Mouse (Mus musculus): ENCODE results near the gene Trim2. TPM values are rescaled to one million over a fixed set of nuclear protein-coding genes. Genes with fewer than 3 reads are reported as not detected.

Gene Trim2
- polyA plus RNA-seq, 1 experiment from 2014 or later: 25.5 TPM

GRCm38 (mm10) chr3:84219720-84220273 is 86.9 kb downstream of the Trim2 start:
- ATAC-seq (ENCODE audit: low FRiP score, low TSS enrichment): no peak
- no peaks in the 10 kb centered on the region for H3K27me3 ChIP-seq (ENCODE audit: insufficient read depth, low read length)
- H3K9me3 ChIP-seq (ENCODE audit: low read length): no peaks in the 10 kb centered on the region
- H3K27ac ChIP-seq (ENCODE audit: low read length): no peak overlapping the region
- peak overlapping the region; percentile 77 for H3K4me2 ChIP-seq (replicated peaks; ENCODE audit: low read depth, low read length)
- H3K36me3 ChIP-seq (ENCODE audit: insufficient read depth, low read length): no peaks in the 10 kb centered on the region
- peaks cover 22% of the 10 kb centered on the region for H3K4me1 ChIP-seq (ENCODE audit: insufficient read depth, low read length)
- H3K9ac ChIP-seq (replicated peaks; ENCODE audit: low read length): 0 out of 2 replicates have a peak overlapping the region, but pooled peaks have one; percentile 33
- 11% methylated on average over 9 of the region's 9 CpGs for WGBS
- peak overlapping the region; percentile 54 for H3K4me3 ChIP-seq (ENCODE audit: low read length)

DNA sequence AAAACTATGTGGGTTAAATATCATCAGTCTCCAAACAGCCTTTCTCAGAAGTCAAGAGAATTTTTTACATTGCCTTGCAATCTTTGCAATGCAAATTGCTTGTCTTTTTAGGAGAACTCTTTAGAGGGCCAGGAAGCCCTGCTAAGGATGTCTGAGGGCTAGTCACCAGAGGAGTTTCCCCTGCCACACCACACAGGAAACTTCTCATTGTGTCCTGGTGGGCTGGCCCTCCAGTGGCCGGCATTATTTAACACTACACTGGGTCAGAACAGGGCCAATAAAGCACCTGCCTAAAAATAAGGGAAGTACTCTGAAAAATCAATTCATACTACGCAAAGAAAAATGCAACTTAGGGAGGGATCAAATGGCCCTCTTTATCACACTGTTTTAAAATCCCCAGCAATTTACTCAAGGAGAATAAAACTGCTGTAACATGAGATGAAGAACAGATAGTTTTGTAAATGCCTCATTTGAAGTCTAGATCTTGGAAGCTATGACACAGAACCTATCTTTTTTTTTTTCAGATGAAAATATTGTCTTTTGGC is 87.4 kb downstream of the Trim2 start:
- Histone ChIP-seq H3K9me3 (ENCODE audit: low read length) (no peaks in the 10 kb centered on the region), H3K27ac (ENCODE audit: low read length) (no peak overlapping the region), H3K9ac (replicated peaks; ENCODE audit: low read length) (no peak overlapping the region), H3K4me1 (ENCODE audit: insufficient read depth, low read length) (peaks cover 22% of the 10 kb centered on the region), H3K27me3 (ENCODE audit: insufficient read depth, low read length) (no peaks in the 10 kb centered on the region), H3K4me2 (replicated peaks; ENCODE audit: low read depth, low read length) (0 out of 2 replicates have a peak overlapping the region, but pooled peaks have one; percentile 77), H3K36me3 (ENCODE audit: insufficient read depth, low read length) (no peaks in the 10 kb centered on the region), H3K4me3 (ENCODE audit: low read length) (no peak overlapping the region)
- ATAC-seq (ENCODE audit: low FRiP score, low TSS enrichment): no peak
- 18% methylated on average over 2 of the region's 2 CpGs for WGBS

DNA sequence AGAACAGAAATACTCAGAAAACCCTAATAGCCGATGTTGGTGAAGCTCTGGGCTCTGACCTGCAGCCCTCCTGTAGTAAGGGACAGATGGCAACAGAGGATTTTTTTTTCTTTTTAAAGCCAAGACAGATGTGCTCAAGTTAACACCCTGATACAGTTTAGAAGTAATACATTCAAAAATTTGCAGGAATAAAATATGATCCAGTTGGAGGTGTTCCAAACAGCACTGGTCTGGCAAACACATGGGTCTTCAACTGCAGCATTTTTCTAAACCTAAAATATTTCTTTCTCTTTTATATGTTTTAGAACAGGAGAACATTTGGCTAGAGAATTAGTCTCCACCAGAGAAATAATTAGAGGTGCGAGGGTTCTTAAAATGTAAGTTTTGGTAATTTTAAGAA is 88.2 kb downstream of the Trim2 start:
- WGBS: 54% methylated on average over 2 of the region's 2 CpGs
- ATAC-seq (ENCODE audit: low FRiP score, low TSS enrichment): no peak
- Histone ChIP-seq H3K9me3 (ENCODE audit: low read length) (no peaks in the 10 kb centered on the region), H3K9ac (replicated peaks; ENCODE audit: low read length) (no peak overlapping the region), H3K27me3 (ENCODE audit: insufficient read depth, low read length) (no peaks in the 10 kb centered on the region), H3K4me1 (ENCODE audit: insufficient read depth, low read length) (peaks cover 22% of the 10 kb centered on the region), H3K4me2 (replicated peaks; ENCODE audit: low read depth, low read length) (no peak overlapping the region), H3K27ac (ENCODE audit: low read length) (no peak overlapping the region), H3K4me3 (ENCODE audit: low read length) (no peak overlapping the region), H3K36me3 (ENCODE audit: insufficient read depth, low read length) (no peaks in the 10 kb centered on the region)

DNA sequence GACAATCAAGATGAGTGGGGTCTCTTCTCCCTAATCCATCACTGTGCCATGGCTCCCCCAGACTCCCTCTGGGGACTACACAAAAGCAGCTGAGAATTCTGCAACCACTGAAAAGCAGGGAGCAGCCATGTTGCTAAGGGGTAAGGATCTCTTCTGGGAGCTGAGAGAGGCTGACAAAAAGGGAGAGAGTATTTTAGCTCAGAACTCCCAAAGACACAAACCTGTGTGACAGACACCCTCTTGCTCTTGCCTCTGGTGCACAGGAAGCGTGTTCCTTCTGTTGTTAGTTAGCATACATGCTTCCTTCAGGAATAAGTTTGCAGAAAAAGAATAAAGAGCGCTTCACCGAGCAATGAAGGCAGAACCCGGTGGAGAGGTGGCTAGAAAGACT is 88.7 kb downstream of the Trim2 start:
- H3K4me2 ChIP-seq (replicated peaks; ENCODE audit: low read depth, low read length): no peak overlapping the region
- H3K27me3 ChIP-seq (ENCODE audit: insufficient read depth, low read length): no peaks in the 10 kb centered on the region
- peaks cover 22% of the 10 kb centered on the region for H3K4me1 ChIP-seq (ENCODE audit: insufficient read depth, low read length)
- H3K9ac ChIP-seq (replicated peaks; ENCODE audit: low read length): no peak overlapping the region
- no peak overlapping the region for H3K27ac ChIP-seq (ENCODE audit: low read length)
- H3K9me3 ChIP-seq (ENCODE audit: low read length): no peaks in the 10 kb centered on the region
- H3K36me3 ChIP-seq (ENCODE audit: insufficient read depth, low read length): no peaks in the 10 kb centered on the region
- 64% methylated on average over 4 of the region's 4 CpGs for WGBS
- no peak overlapping the region for H3K4me3 ChIP-seq (ENCODE audit: low read length)
- no peak for ATAC-seq (ENCODE audit: low FRiP score, low TSS enrichment)

DNA sequence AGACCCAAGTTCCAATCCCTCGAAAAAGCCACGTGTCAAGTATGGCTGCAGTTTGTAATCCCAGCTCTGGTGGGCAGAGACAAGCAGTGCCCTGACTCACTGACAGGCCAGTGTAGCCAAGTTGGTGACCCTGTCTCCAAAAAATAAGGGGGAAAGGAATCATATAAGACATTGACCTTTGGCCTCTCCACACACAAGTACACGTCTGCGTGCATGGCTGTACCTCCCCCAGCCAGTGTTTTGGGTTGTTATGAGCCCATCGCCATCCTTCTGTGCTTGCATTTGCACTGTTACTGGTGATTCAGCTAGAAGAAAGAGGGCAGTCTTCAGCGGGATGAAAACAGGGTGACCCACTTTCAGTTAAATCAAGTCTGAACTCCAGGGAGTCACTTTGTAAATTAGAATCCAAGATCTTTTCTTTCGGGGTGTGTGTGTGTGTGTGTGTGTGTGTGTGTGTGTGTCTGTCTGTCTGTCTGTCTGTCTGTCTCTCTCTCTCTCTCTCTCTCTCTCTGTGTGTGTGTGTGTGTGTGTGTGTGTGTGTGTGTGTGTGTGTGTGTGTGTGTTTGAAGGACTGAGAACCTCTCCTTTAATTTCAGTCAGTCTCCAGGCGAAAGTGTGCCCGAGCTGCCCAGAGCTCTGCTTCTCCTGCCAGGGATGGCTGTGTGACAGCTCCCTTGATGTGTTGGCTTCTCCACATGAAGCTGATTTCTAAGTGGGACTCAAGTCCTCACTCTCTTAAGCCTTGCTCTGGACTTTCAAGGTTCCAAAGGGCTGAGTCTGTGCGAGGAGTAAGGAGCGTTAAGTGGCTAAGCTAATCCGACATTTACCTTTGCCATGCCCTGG is 89.3 kb downstream of the Trim2 start:
- ATAC-seq (ENCODE audit: low FRiP score, low TSS enrichment): no peak
- H3K9me3 ChIP-seq (ENCODE audit: low read length): no peaks in the 10 kb centered on the region
- 78% methylated on average over 12 of the region's 12 CpGs for WGBS
- no peaks in the 10 kb centered on the region for H3K27me3 ChIP-seq (ENCODE audit: insufficient read depth, low read length)
- no peak overlapping the region for H3K9ac ChIP-seq (replicated peaks; ENCODE audit: low read length)
- H3K27ac ChIP-seq (ENCODE audit: low read length): no peak overlapping the region
- H3K4me1 ChIP-seq (ENCODE audit: insufficient read depth, low read length): peaks cover 22% of the 10 kb centered on the region
- no peaks in the 10 kb centered on the region for H3K36me3 ChIP-seq (ENCODE audit: insufficient read depth, low read length)
- H3K4me2 ChIP-seq (replicated peaks; ENCODE audit: low read depth, low read length): no peak overlapping the region
- H3K4me3 ChIP-seq (ENCODE audit: low read length): no peak overlapping the region

DNA sequence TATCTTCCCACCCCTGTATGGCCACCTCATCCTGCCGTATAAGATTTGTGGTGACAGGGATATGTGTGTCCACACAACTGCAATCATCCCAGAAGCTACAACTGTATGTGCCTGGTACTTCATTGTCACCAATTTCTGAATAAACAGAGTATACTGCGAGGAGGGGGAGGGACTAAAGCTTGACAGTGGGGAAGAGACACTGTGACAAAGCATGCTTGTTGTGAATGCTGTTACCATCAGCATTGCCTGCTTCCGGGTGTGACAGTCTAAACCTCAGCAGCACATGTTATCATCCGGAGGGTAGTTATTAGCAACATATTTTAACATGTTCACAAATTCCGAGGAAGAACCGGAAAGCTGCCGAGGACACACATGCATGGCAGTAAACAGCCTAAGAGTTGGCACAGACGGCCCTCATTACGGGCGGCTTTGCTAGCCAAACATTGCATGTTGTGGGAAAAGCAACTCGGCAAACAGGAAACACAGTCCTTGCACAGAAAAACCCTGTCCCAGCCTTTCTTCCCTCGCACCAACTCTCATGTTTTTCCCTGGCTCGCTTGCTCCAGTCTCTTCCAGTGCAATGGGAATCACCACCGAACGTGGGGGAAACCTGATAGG is 90.8 kb downstream of the Trim2 start:
- H3K4me1 ChIP-seq (ENCODE audit: insufficient read depth, low read length): peaks cover 17% of the 10 kb centered on the region
- no peak overlapping the region for H3K27ac ChIP-seq (ENCODE audit: low read length)
- H3K36me3 ChIP-seq (ENCODE audit: insufficient read depth, low read length): no peaks in the 10 kb centered on the region
- H3K27me3 ChIP-seq (ENCODE audit: insufficient read depth, low read length): no peaks in the 10 kb centered on the region
- ATAC-seq (ENCODE audit: low FRiP score, low TSS enrichment): no peak
- no peak overlapping the region for H3K4me3 ChIP-seq (ENCODE audit: low read length)
- H3K4me2 ChIP-seq (replicated peaks; ENCODE audit: low read depth, low read length): no peak overlapping the region
- H3K9ac ChIP-seq (replicated peaks; ENCODE audit: low read length): no peak overlapping the region
- WGBS: 69% methylated on average over 15 of the region's 15 CpGs
- no peaks in the 10 kb centered on the region for H3K9me3 ChIP-seq (ENCODE audit: low read length)

DNA sequence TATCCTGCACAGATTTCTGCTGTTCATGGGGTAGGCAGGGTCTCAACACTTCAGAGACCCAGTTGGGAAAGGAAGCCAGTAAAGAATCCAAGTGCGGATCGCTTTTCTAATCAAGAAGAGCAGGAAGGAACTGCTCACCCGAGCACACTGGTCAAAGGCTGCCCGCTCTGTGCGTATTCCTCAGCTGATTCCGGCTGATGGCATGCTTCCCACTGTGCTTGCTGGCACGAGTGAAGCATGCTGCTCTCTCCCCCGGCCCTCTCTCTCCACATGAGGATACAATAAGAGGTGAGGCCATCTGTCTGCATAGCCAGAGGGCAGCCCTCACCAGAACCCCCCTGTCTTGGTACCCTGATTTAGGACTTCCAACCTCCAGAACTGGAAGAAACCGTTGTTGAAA is 91.4 kb downstream of the Trim2 start:
- H3K4me3 ChIP-seq (ENCODE audit: low read length): no peak overlapping the region
- no peak for ATAC-seq (ENCODE audit: low FRiP score, low TSS enrichment)
- H3K9me3 ChIP-seq (ENCODE audit: low read length): no peaks in the 10 kb centered on the region
- H3K27me3 ChIP-seq (ENCODE audit: insufficient read depth, low read length): no peaks in the 10 kb centered on the region
- no peaks in the 10 kb centered on the region for H3K36me3 ChIP-seq (ENCODE audit: insufficient read depth, low read length)
- no peak overlapping the region for H3K9ac ChIP-seq (replicated peaks; ENCODE audit: low read length)
- 61% methylated on average over 9 of the region's 9 CpGs for WGBS
- no peak overlapping the region for H3K27ac ChIP-seq (ENCODE audit: low read length)
- H3K4me2 ChIP-seq (replicated peaks; ENCODE audit: low read depth, low read length): no peak overlapping the region
- peaks cover 11% of the 10 kb centered on the region for H3K4me1 ChIP-seq (ENCODE audit: insufficient read depth, low read length)

GRCm38 (mm10) chr3:84214501-84214900 is 92.2 kb downstream of the Trim2 start:
- Histone ChIP-seq H3K9me3 (ENCODE audit: low read length) (no peaks in the 10 kb centered on the region), H3K27ac (ENCODE audit: low read length) (no peak overlapping the region), H3K9ac (replicated peaks; ENCODE audit: low read length) (no peak overlapping the region), H3K27me3 (ENCODE audit: insufficient read depth, low read length) (no peaks in the 10 kb centered on the region), H3K4me2 (replicated peaks; ENCODE audit: low read depth, low read length) (no peak overlapping the region), H3K4me1 (ENCODE audit: insufficient read depth, low read length) (peaks cover 4% of the 10 kb centered on the region; the same call in 1 of the 2 replicates), H3K36me3 (ENCODE audit: insufficient read depth, low read length) (no peaks in the 10 kb centered on the region), H3K4me3 (ENCODE audit: low read length) (no peak overlapping the region)
- 84% methylated on average over 6 of the region's 6 CpGs for WGBS
- ATAC-seq (ENCODE audit: low FRiP score, low TSS enrichment): no peak

GRCm38 (mm10) chr3:84211340-84211875 is 95.3 kb downstream of the Trim2 start:
- Histone ChIP-seq H3K9me3 (ENCODE audit: low read length) (no peaks in the 10 kb centered on the region), H3K36me3 (ENCODE audit: insufficient read depth, low read length) (0 out of 2 replicates have a peak, but pooled peaks cover 8% of the 10 kb centered on the region), H3K4me1 (ENCODE audit: insufficient read depth, low read length) (no peaks in the 10 kb centered on the region; the same call in 1 of the 2 replicates), H3K4me3 (ENCODE audit: low read length) (no peak overlapping the region), H3K27ac (ENCODE audit: low read length) (no peak overlapping the region), H3K4me2 (replicated peaks; ENCODE audit: low read depth, low read length) (no peak overlapping the region), H3K27me3 (ENCODE audit: insufficient read depth, low read length) (no peaks in the 10 kb centered on the region), H3K9ac (replicated peaks; ENCODE audit: low read length) (no peak overlapping the region)
- ATAC-seq (ENCODE audit: low FRiP score, low TSS enrichment): no peak
- 82% methylated on average over 7 of the region's 7 CpGs for WGBS
